Mouse (Mus musculus): Measurements from ENCODE around the gene Luzp1. TPM values are rescaled to one million over a fixed set of nuclear protein-coding genes. Genes with fewer than 3 reads are reported as not detected.
A peak's percentile ranks its signal among the peaks of the same experiment; 100 is the strongest.

Gene Luzp1
- 96.8 and 115 TPM in 2 replicates for polyA plus RNA-seq (2015; fragmentation: Nextera tagmentation; extraction: Ambion mirVana)

DNA sequence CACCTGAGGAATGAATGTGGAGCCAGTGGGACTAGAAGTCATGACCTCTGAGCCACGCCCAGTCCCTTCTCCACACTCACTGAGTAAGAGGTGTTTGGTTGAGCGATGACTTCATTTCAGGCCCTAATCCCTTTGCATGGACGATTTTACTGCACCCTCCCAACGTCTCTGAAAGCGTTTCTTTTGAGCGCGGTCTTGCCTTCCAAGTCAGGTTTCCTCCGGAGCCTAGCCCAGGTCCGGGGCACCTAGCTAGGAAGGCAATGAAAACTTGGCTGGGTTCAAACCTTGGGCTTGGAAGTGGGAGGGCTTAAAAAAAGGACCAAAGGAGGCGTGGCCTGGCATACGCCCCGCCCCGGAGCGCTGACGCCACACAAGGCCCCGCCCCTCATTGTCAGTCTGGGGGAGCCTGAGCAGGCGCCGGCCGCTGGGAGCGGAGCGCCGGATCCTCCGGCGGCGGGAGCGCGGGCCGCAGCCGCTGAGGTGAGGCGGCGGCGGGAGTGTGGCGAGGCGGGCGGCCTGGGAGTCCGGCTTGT is at the start of gene Luzp1:
Gene Luzp1, plus strand, starts transcription at position 391 of the 533 bp plus-strand sequence.
- Histone ChIP-seq H3K4me1 (ENCODE audit: control insufficient read depth, insufficient read depth, low read length) (peaks cover 34% of the 10 kb centered on the region), H3K4me3 (ENCODE audit: low read length) (peak within 1 kb of the TSS; percentile 96), H3K27ac (ENCODE audit: low read length) (peak within 1 kb of the TSS; percentile 98), H3K9ac (ENCODE audit: low read depth, low read length) (peak within 1 kb of the TSS; percentile 96), H3K9me3 (ENCODE audit: control insufficient read depth, low read length) (no peaks in the 10 kb centered on the region), H3K4me2 (ENCODE audit: low read depth, low read length) (peak within 1 kb of the TSS; percentile 74), H3K27me3 (replicated peaks; ENCODE audit: control insufficient read depth, insufficient read depth, low read length) (no peaks in the 10 kb centered on the region), H3K36me3 (ENCODE audit: control insufficient read depth, insufficient read depth, low read length) (no peaks in the 10 kb centered on the region)
- under 1% methylated on average over 36 of the region's 36 CpGs for WGBS
- ATAC-seq, result peak; percentile 91

DNA sequence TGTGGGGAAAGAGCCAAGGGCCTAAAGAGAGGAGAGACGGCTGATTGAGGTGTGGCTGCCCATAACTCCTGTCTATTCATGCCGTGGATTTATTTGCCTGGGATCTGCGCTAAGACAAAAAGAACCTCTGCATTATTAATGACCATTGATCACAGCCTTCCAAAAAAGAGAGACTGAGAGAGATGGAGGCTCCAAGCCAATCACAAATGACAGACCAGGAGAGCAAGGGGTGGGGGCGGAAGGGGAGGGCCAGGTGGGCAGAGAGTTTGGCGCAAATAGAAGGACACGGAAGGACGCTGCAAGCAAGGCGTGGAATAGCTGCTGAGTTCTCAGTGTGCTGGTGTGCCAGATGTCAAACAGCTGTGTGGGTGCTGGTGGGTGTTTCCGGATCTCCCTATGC is 46.3 kb upstream of the Luzp1 start, which contains the start of gene Htr1d:
Gene Htr1d, plus strand, starts transcription at position 301 of the 400 bp plus-strand sequence.
- Histone ChIP-seq H3K9me3 (ENCODE audit: control insufficient read depth, low read length) (no peaks in the 10 kb centered on the region), H3K27me3 (replicated peaks; ENCODE audit: control insufficient read depth, insufficient read depth, low read length) (peaks cover 13% of the 10 kb centered on the region), H3K4me3 (ENCODE audit: low read length) (peak within 1 kb of the TSS; percentile 57), H3K36me3 (ENCODE audit: control insufficient read depth, insufficient read depth, low read length) (no peaks in the 10 kb centered on the region), H3K4me2 (ENCODE audit: low read depth, low read length) (peak within 1 kb of the TSS; percentile 94), H3K27ac (ENCODE audit: low read length) (no peak within 1 kb of the TSS), H3K9ac (ENCODE audit: low read depth, low read length) (peak within 1 kb of the TSS; percentile 65), H3K4me1 (ENCODE audit: control insufficient read depth, insufficient read depth, low read length) (peaks cover 7% of the 10 kb centered on the region)
- WGBS, result 63% methylated on average over 9 of the region's 9 CpGs
- no peak for ATAC-seq

DNA sequence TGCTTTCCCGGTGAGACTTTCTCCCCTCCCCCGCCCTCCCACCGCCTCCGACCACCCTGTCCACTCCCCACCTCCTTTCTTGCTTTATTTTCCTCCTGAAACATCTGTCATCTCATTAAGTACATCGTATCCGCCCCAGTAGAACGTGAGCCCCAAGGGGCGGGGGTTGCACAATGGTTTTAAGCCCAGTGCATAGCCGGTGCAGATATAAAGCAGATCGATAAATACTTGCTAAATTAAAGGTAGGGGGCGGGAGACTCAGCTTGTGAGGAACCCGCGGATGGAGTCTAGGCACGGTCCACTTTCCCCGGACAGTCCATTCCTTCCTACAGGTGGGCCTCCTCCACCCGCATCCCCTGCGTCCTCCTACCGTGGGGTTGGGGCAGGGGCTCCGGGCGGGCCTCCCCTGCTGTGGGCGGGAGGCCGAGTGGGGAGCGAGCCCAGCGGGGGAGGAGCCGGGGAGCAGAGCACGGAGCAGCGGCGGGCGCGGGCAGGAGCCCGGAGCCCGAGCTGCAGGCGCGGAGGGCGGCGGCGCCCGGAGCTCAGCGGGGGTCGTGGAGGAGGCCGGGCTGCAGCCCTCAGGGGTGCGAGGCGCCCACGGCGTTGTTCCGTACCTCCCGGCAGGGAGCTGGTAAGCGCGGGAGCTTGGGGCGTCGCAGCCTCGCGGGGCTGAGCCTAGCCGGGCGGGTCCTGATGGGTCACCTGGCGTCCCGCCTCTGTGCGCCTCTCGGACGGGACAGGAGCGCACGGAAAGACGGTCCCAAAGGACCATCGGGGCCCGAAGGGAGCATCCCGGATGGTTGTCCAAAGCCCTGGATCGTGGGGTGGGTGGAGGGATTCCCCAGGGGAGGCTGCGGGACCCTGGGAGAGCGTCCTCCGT is 45.2 kb upstream of the Luzp1 start:
- H3K9me3 ChIP-seq (ENCODE audit: control insufficient read depth, low read length), result no peaks in the 10 kb centered on the region
- peak; percentile 59 for ATAC-seq
- peak overlapping the region; percentile 57 for H3K4me3 ChIP-seq (ENCODE audit: low read length)
- no peak overlapping the region for H3K27ac ChIP-seq (ENCODE audit: low read length)
- peak overlapping the region; percentile 65 for H3K9ac ChIP-seq (ENCODE audit: low read depth, low read length)
- H3K4me2 ChIP-seq (ENCODE audit: low read depth, low read length), result peak overlapping the region; percentile 94
- WGBS, result 1% methylated on average over 67 of the region's 70 CpGs
- no peaks in the 10 kb centered on the region for H3K36me3 ChIP-seq (ENCODE audit: control insufficient read depth, insufficient read depth, low read length)
- H3K27me3 ChIP-seq (replicated peaks; ENCODE audit: control insufficient read depth, insufficient read depth, low read length), result peaks cover 13% of the 10 kb centered on the region
- peaks cover 7% of the 10 kb centered on the region for H3K4me1 ChIP-seq (ENCODE audit: control insufficient read depth, insufficient read depth, low read length)

DNA sequence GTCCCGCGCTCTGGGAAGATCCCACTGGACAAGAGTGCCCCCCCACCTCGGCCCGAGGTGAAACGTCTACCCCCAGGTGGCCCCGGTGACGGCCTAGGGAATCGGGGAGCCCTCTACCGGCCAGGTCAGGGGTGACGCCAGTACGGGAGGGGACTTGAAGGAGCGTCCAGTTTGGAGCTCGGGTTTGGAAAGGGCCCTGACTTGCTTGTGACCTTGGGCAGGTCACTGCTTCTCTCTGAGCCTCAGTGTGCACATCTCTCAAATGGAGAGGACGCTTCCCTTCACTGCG is 44.6 kb upstream of the Luzp1 start:
- H3K4me2 ChIP-seq (ENCODE audit: low read depth, low read length), result peak overlapping the region; percentile 94
- peak overlapping the region; percentile 57 for H3K4me3 ChIP-seq (ENCODE audit: low read length)
- no peak overlapping the region for H3K27ac ChIP-seq (ENCODE audit: low read length)
- peak overlapping the region; percentile 65 for H3K9ac ChIP-seq (ENCODE audit: low read depth, low read length)
- peaks cover 13% of the 10 kb centered on the region for H3K27me3 ChIP-seq (replicated peaks; ENCODE audit: control insufficient read depth, insufficient read depth, low read length)
- H3K36me3 ChIP-seq (ENCODE audit: control insufficient read depth, insufficient read depth, low read length), result no peaks in the 10 kb centered on the region
- ATAC-seq, result peak; percentile 37; the same call in 1 of the 2 replicates
- H3K9me3 ChIP-seq (ENCODE audit: control insufficient read depth, low read length), result no peaks in the 10 kb centered on the region
- 2% methylated on average over 15 of the region's 15 CpGs for WGBS
- peaks cover 7% of the 10 kb centered on the region for H3K4me1 ChIP-seq (ENCODE audit: control insufficient read depth, insufficient read depth, low read length)

DNA sequence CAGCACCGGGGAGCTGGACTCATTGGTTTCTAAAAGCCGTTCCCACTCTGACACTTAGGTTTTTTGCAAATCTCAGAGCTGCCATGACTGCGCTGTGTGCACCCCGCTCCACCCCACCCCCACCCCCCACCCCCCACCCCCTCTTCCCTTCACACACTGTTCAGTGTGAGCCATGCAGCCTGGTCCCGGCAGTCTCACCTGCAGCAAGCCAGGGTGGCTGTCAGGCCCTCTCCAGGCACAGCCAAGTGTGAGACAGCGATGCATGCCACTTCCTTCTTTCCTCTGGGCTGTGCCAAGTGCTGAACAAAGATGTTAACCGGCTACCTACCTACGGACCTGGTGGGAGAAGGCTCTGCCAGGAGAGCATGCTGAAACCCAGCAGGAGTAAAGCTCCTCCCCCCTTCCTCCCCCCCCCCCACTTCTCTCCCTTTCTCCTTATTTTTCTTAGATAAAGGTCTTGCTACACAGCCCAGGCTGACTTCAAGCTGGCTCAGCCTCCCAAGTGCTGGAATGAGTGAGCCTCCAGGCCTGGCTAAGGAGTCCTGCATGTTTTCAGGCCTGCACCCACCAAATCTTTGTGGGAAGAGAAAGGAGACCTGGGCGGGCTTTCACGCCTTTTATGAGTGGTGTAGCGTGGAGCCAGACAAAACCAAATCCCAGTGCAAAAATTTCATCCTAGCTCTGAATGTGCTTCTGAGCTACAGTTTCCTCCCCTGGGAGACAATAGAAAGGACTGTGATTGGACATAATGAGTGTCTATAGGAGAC is 38.8 kb upstream of the Luzp1 start:
- H3K9me3 ChIP-seq (ENCODE audit: control insufficient read depth, low read length), result no peaks in the 10 kb centered on the region
- no peak overlapping the region for H3K9ac ChIP-seq (ENCODE audit: low read depth, low read length)
- no peaks in the 10 kb centered on the region for H3K4me1 ChIP-seq (ENCODE audit: control insufficient read depth, insufficient read depth, low read length)
- ATAC-seq, result 0 out of 2 replicates have a peak, but pooled peaks have one; percentile 13
- WGBS, result 55% methylated on average over 11 of the region's 11 CpGs
- H3K4me3 ChIP-seq (ENCODE audit: low read length), result no peak overlapping the region
- no peaks in the 10 kb centered on the region for H3K36me3 ChIP-seq (ENCODE audit: control insufficient read depth, insufficient read depth, low read length)
- no peak overlapping the region for H3K27ac ChIP-seq (ENCODE audit: low read length)
- no peak overlapping the region for H3K4me2 ChIP-seq (ENCODE audit: low read depth, low read length)
- no peaks in the 10 kb centered on the region for H3K27me3 ChIP-seq (replicated peaks; ENCODE audit: control insufficient read depth, insufficient read depth, low read length)

DNA sequence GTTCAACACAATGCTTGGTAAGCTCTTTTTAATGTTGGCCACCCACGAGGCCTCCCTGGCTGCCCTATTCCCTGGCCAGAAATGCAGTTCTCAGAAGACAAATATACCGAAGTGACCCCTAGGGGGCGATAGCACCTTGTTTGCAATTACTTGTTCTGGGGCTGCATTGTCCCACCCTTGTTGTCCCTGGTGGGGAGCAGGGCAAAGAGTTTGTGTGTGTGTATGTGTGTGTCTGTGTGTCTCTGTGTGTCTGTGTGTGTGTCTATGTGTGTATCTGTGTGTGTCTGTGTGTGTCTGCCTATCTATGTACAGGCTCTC is 38.2 kb upstream of the Luzp1 start:
- Histone ChIP-seq H3K36me3 (ENCODE audit: control insufficient read depth, insufficient read depth, low read length) (no peaks in the 10 kb centered on the region), H3K4me3 (ENCODE audit: low read length) (no peak overlapping the region), H3K4me2 (ENCODE audit: low read depth, low read length) (no peak overlapping the region), H3K9me3 (ENCODE audit: control insufficient read depth, low read length) (no peaks in the 10 kb centered on the region), H3K27ac (ENCODE audit: low read length) (no peak overlapping the region), H3K9ac (ENCODE audit: low read depth, low read length) (no peak overlapping the region), H3K4me1 (ENCODE audit: control insufficient read depth, insufficient read depth, low read length) (no peaks in the 10 kb centered on the region), H3K27me3 (replicated peaks; ENCODE audit: control insufficient read depth, insufficient read depth, low read length) (no peaks in the 10 kb centered on the region)
- 6% methylated on average over 3 of the region's 3 CpGs for WGBS
- ATAC-seq, result no peak

DNA sequence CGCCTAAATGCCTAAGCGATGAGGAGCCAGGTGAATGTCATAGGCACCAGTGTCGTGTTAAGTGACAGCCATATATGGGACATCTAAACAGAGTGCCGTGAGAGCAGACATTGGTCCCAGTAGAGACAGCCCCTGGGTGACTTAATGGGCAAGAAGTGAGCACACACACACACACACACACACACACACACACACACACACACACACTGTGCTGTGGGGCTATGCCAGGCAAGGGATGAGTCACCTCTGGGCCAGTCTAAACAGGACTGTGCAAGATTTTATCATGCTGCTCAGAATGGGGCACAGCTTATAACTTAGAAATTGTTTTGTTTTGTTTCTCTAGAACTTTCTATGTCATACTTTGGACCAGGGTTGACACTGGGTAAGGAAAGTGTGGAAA is 35.5 kb upstream of the Luzp1 start:
- H3K27ac ChIP-seq (ENCODE audit: low read length), result no peak overlapping the region
- H3K9me3 ChIP-seq (ENCODE audit: control insufficient read depth, low read length), result no peaks in the 10 kb centered on the region
- no peak overlapping the region for H3K4me2 ChIP-seq (ENCODE audit: low read depth, low read length)
- H3K36me3 ChIP-seq (ENCODE audit: control insufficient read depth, insufficient read depth, low read length), result no peaks in the 10 kb centered on the region
- H3K9ac ChIP-seq (ENCODE audit: low read depth, low read length), result no peak overlapping the region
- 78% methylated on average over 4 of the region's 4 CpGs for WGBS
- ATAC-seq, result no peak
- no peaks in the 10 kb centered on the region for H3K4me1 ChIP-seq (ENCODE audit: control insufficient read depth, insufficient read depth, low read length)
- no peak overlapping the region for H3K4me3 ChIP-seq (ENCODE audit: low read length)
- no peaks in the 10 kb centered on the region for H3K27me3 ChIP-seq (replicated peaks; ENCODE audit: control insufficient read depth, insufficient read depth, low read length)

DNA sequence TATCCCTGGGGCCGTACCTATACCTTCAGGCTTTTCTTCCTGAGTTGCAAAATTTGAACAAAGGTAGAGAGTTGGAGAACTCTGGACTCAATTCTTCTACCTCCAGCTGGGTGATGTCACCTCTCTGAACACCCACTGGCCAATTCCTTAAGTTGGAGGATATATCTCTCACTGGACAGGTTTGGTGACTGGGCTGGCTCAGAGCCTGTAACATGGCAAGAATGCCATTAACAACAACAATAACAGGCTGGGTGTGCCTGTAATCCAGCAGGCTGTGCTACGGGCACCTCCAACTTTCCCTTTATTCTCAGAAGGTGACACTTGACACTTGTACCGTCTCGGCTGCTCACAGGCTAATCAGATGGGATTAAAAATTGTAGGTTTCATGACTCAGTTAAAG is 30.5 kb upstream of the Luzp1 start:
- no peak overlapping the region for H3K27ac ChIP-seq (ENCODE audit: low read length)
- H3K4me1 ChIP-seq (ENCODE audit: control insufficient read depth, insufficient read depth, low read length), result no peaks in the 10 kb centered on the region
- WGBS, result 55% methylated on average over 4 of the region's 4 CpGs
- H3K4me2 ChIP-seq (ENCODE audit: low read depth, low read length), result no peak overlapping the region
- no peaks in the 10 kb centered on the region for H3K36me3 ChIP-seq (ENCODE audit: control insufficient read depth, insufficient read depth, low read length)
- H3K4me3 ChIP-seq (ENCODE audit: low read length), result no peak overlapping the region
- H3K9me3 ChIP-seq (ENCODE audit: control insufficient read depth, low read length), result no peaks in the 10 kb centered on the region
- peak; percentile 66 for ATAC-seq
- H3K27me3 ChIP-seq (replicated peaks; ENCODE audit: control insufficient read depth, insufficient read depth, low read length), result no peaks in the 10 kb centered on the region
- no peak overlapping the region for H3K9ac ChIP-seq (ENCODE audit: low read depth, low read length)

DNA sequence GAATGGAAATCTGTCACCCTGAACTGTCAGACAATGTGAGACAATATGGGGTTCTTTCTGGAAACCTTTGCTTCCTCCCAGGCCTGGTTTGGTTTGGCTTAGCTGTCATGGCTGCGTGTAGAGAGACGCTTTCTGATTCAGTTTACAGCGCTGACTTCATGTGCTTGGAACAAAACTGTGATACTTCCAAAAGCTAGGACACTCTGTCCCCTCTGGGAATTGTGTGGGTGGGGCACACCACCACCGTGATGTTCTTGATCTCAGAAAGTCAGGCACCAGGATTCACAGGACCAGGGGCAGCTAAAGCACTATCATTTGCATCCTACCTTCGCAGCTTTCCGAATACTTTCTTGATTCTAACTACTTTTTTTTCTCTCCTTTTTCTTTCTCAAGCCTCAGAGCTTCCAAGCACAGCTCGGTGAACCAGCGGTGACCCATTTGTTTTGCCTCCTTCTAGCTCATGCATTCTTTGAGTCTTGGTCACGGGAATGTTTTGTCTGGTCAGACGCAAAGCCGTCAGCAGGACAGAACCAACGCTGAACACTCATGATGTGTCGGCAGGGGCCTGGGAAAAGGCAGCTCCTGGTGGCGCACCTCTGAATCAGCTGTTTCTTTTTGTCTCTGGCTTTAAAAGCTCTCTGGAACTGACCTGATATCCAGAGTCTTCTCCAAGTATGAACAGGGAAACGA is 28.1 kb upstream of the Luzp1 start:
- Histone ChIP-seq H3K4me3 (ENCODE audit: low read length) (no peak overlapping the region), H3K27me3 (replicated peaks; ENCODE audit: control insufficient read depth, insufficient read depth, low read length) (no peaks in the 10 kb centered on the region), H3K9me3 (ENCODE audit: control insufficient read depth, low read length) (no peaks in the 10 kb centered on the region), H3K27ac (ENCODE audit: low read length) (no peak overlapping the region), H3K4me2 (ENCODE audit: low read depth, low read length) (no peak overlapping the region), H3K9ac (ENCODE audit: low read depth, low read length) (no peak overlapping the region), H3K4me1 (ENCODE audit: control insufficient read depth, insufficient read depth, low read length) (no peaks in the 10 kb centered on the region), H3K36me3 (ENCODE audit: control insufficient read depth, insufficient read depth, low read length) (no peaks in the 10 kb centered on the region)
- no peak for ATAC-seq
- 67% methylated on average over 15 of the region's 15 CpGs for WGBS

Measured in intestine, embryonic 16.5 days (tissue).